Mouse (Mus musculus) embryonic facial prominence, embryonic 14.5 days (tissue): ENCODE results near the gene Asap3. TPM values are rescaled to one million over a fixed set of nuclear protein-coding genes. Genes with fewer than 3 reads are reported as not detected.

Source experiments
- ATAC-seq: fragments of 200-750 bp; cut with Nextera tagmentation; 2 replicates; pipeline ENCODE4 v1.8.0; 2017; ENCODE audit warnings: low read depth, moderate number of reproducible peaks, moderate TSS enrichment
- DNase-seq: peaks from one replicate; pipeline ENCODE4 v3.0.0-alpha.2; 2015; ENCODE audit warnings: low spot score
- H3K27ac ChIP-seq: fragments of 300-500 bp; sonication (generic); replicated peaks from 2 replicates; pipeline ENCODE4 v1.5.1; 2014; ENCODE audit warnings: low read depth, mild to moderate bottlenecking, low read length, moderate library complexity
- H3K27me3 ChIP-seq: fragments of 300-500 bp; sonication (generic); replicated peaks from 2 replicates; pipeline ENCODE4 v1.6.1; 2014; ENCODE audit warnings: low read length; ENCODE audit not compliant: control insufficient read depth, insufficient read depth
- H3K36me3 ChIP-seq: fragments of 300-500 bp; sonication (generic); 2 replicates; pipeline ENCODE4 v1.6.1; 2014; ENCODE audit warnings: low read length, mixed read lengths; ENCODE audit not compliant: control insufficient read depth, insufficient read depth
- H3K4me1 ChIP-seq: fragments of 300-500 bp; sonication (generic); 2 replicates; pipeline ENCODE4 v1.6.1; 2014; ENCODE audit warnings: antibody characterized with exemption, low read length; ENCODE audit not compliant: control insufficient read depth, insufficient read depth
- H3K4me2 ChIP-seq: fragments of 300-500 bp; sonication (generic); 2 replicates; pipeline ENCODE4 v1.6.1; 2014; ENCODE audit warnings: low read depth, mild to moderate bottlenecking, low read length, moderate library complexity, mixed read lengths
- H3K4me3 ChIP-seq: fragments of 300-500 bp; sonication (generic); 2 replicates; pipeline ENCODE4 v1.5.1; 2014; ENCODE audit warnings: low read depth, mild to moderate bottlenecking, low read length
- H3K9ac ChIP-seq: fragments of 300-500 bp; sonication (generic); 2 replicates; pipeline ENCODE4 v1.6.1; 2014; ENCODE audit warnings: low read depth, mild to moderate bottlenecking, low read length, moderate library complexity, mixed read lengths
- H3K9me3 ChIP-seq: fragments of 300-500 bp; sonication (generic); 2 replicates; pipeline ENCODE4 v1.6.1; 2016; ENCODE audit warnings: low read length; ENCODE audit not compliant: control insufficient read depth
- WGBS: fragments of 180-500 bp; shearing (Covaris S2); extraction: QIAGEN DNeasy Blood & Tissue Kit; methylation state at CpG from one replicate; pipeline ENCODE4 v1.1.7; 2014; 5-methylcytosine and 5-hydroxymethylcytosine counted together
- polyA plus RNA-seq: library from polyadenylated mRNA; unstranded; fragments of >200 nt; fragmentation: Nextera tagmentation; extraction: Ambion mirVana; gene quantifications from 2 replicates; pipeline ENCODE4 v1.2.1, GENCODE M21; 2014

Asap3 gene
- polyA plus RNA-seq, 1 experiment from 2014 or later, result 8.1 TPM

DNA sequence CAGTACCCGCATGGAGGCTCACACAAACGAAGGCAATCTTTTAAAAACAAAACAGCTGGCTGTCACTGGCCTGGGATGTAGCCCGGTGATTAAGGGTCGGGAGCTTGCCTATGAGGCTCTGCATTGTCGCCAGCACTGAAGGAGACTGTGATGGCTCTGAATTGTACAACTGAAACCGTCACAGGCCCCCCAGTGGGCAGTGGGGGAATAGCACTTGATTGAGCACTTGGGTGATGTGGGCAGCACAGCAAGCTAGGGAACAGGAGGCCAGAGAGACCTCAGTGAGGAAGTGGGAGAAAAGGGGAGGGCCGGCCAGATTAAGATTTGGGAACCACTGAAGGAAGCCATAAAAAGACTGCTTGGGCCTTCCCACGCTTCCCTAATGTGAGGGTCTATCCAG is 33.5 kb downstream of the Asap3 start:
- peaks cover 13% of the 10 kb centered on the region for H3K27me3 ChIP-seq
- DNase-seq, result peak; percentile 59

DNA sequence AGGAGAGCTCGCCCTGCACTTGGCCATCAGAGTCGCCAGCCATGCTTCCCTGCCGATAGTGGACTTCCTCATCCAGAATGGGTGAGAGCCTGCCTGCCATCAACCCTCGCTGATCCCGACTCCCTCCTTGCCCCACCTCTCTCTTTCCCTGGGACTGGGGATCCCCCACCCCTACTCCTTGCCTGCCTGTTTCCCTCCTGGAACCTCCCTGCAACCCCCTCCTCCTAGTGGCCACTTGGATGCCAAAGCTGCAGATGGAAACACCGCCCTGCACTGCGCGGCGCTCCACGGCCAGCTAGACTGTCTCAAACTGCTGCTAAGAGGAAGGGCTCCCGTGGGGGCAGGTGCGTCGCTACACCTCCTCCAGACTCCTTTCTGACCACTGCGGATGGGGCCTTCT is 34.0 kb downstream of the Asap3 start:
- no peak overlapping the region for H3K27ac ChIP-seq
- no peak overlapping the region for H3K4me3 ChIP-seq
- H3K4me1 ChIP-seq, result no peaks in the 10 kb centered on the region
- no peak overlapping the region for H3K4me2 ChIP-seq
- no peaks in the 10 kb centered on the region for H3K9me3 ChIP-seq
- peaks cover 14% of the 10 kb centered on the region for H3K27me3 ChIP-seq
- WGBS, result 53% methylated on average over 11 of the region's 14 CpGs
- ATAC-seq (no peak), DNase-seq (no peak)
- H3K36me3 ChIP-seq, result peaks cover 63% of the 10 kb centered on the region
- H3K9ac ChIP-seq, result no peak overlapping the region

More for the DNA sequence above, 33.5 kb downstream of the Asap3 start:
- Histone ChIP-seq H3K27ac (no peak overlapping the region), H3K9me3 (no peaks in the 10 kb centered on the region), H3K36me3 (peaks cover 65% of the 10 kb centered on the region), H3K9ac (no peak overlapping the region), H3K4me3 (no peak overlapping the region), H3K4me1 (no peaks in the 10 kb centered on the region), H3K4me2 (no peak overlapping the region)
- 19% methylated on average over 8 of the region's 8 CpGs for WGBS
- peak; percentile 70 for ATAC-seq

DNA sequence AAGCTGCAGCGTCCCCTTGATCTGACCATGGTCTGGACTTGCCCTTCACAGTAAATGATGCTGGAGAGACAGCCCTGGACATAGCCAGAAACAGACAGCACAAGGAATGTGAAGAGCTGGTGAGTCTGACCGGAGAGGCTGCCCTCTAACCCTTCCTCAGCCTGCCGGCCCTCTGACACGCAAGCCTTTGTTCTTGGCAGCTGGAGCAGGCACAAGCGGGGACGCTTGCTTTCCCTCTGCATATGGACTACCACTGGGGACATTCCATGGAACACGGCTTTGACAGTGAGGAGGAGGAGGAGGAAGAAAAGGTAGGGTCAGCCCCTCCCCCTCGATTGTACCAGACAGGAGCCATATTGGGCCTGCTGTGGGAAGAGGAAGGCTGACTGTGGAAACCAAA is 34.8 kb downstream of the Asap3 start:
- Histone ChIP-seq H3K36me3 (peaks cover 59% of the 10 kb centered on the region), H3K9ac (no peak overlapping the region), H3K9me3 (no peaks in the 10 kb centered on the region), H3K4me3 (no peak overlapping the region), H3K27ac (no peak overlapping the region), H3K4me2 (no peak overlapping the region), H3K27me3 (peaks cover 22% of the 10 kb centered on the region), H3K4me1 (no peaks in the 10 kb centered on the region)
- 37% methylated on average over 7 of the region's 8 CpGs for WGBS
- ATAC-seq, result no peak
- DNase-seq, result no peak

DNA sequence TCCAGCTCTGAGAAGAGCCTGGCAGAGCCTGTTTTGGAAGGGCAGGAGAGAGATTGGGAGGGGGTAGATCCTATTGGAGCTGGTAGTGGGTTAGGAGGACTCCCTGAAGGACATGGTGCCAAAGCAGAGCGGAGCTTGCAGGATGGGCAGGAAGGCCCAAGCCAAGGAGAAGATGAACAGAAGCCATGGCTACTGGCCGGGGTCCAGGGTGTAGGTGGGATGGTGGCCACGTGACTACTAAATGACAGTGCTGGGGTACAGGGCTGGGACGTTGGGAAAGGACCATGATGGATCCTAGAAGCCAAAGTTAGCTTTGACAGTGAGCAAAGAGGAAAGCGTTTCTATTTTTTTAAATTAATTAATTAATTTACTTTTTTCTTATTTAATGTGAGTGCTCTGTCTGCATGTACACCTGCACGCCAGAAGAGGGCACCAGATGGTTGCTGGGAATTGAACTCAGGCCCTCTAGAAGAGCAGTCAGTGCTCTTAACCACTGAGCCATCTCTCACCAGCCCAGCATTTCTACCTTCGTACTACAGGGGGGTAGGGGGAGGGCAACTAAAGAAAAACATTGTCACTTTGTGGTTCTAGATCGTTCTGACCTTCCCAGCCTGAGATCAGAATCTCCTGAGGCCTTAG is 36.0 kb downstream of the Asap3 start:
- peaks cover 35% of the 10 kb centered on the region for H3K27me3 ChIP-seq
- WGBS, result 49% methylated on average over 8 of the region's 8 CpGs
- peaks cover 8% of the 10 kb centered on the region for H3K4me1 ChIP-seq
- H3K9me3 ChIP-seq, result no peaks in the 10 kb centered on the region
- H3K4me2 ChIP-seq, result no peak overlapping the region
- no peak overlapping the region for H3K4me3 ChIP-seq
- ATAC-seq (no peak), DNase-seq (no peak)
- H3K9ac ChIP-seq, result no peak overlapping the region
- no peak overlapping the region for H3K27ac ChIP-seq
- peaks cover 48% of the 10 kb centered on the region for H3K36me3 ChIP-seq

DNA sequence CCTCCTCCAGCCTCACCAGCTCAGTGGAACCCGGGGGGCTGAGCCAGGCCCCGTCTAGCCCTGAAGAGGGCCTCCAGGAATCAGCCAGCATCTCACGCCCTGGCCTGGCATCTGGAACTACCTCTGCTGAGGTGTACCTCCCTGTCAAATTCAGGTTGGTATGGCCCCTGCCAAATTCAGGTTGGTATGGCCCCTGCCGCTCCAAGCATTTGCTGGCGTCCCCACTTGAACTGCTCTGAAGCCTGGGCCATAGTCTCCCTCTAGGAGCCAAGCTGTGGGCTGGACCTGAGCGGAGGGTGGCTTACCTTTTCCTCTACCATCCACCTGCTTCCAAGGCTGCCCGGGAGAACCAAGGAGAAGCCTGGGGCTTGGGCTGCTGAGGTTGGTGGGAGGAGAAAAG is 36.6 kb downstream of the Asap3 start:
- no peak for ATAC-seq
- WGBS, result 81% methylated on average over 7 of the region's 7 CpGs
- Histone ChIP-seq H3K9me3 (no peaks in the 10 kb centered on the region), H3K27ac (no peak overlapping the region), H3K4me1 (peaks cover 14% of the 10 kb centered on the region), H3K4me3 (no peak overlapping the region), H3K27me3 (peaks cover 37% of the 10 kb centered on the region), H3K9ac (no peak overlapping the region), H3K36me3 (peaks cover 48% of the 10 kb centered on the region), H3K4me2 (no peak overlapping the region)
- no peak for DNase-seq

DNA sequence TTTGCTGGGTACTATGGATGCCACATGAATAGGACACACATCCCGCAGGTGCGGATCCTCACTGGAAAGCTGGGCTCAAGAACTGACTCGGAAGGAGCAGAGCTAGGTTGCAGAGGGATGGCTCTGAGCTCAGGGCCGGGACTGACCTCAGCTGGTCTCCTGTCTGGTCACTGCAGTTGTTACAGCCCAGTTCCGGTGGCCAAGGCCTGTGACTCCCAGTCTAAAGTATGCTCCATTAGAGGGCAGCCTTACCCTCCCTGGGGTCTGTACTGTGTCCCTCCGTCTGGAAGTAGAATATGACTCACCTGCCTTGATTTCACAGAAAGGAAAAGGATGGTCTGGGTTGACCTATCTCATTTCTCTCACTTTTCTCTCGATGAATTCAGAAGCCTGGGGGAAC is 38.0 kb downstream of the Asap3 start:
- H3K36me3 ChIP-seq, result peaks cover 41% of the 10 kb centered on the region
- DNase-seq, result no peak

DNA sequence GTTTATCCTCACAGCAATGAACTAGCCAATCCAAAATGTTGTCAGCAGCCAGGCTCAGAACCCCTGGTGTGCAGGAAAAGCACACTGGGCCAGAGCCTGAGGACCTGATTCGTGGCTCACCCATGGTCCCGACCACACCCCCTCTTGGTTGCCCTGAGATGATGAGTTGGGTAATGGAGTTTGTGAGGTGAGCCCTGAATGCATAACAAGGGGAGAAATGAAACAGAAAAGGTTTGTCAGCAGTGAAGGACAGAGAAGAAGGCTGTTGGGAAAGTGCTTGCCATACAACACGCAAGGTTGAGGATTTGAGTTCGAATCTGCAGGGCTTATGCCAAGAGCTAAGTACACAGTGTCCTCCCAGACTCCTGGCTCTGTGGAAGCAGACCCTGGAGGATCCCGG is 39.5 kb downstream of the Asap3 start:
- Histone ChIP-seq H3K4me2 (no peak overlapping the region), H3K27me3 (peaks cover 56% of the 10 kb centered on the region), H3K9ac (no peak overlapping the region), H3K4me1 (peaks cover 33% of the 10 kb centered on the region), H3K9me3 (no peaks in the 10 kb centered on the region), H3K36me3 (peaks cover 34% of the 10 kb centered on the region), H3K27ac (no peak overlapping the region), H3K4me3 (no peak overlapping the region)
- ATAC-seq, result no peak
- 38% methylated on average over 5 of the region's 5 CpGs for WGBS
- no peak for DNase-seq

More for the DNA sequence above, 38.0 kb downstream of the Asap3 start:
- H3K4me1 ChIP-seq, result peaks cover 28% of the 10 kb centered on the region
- H3K27ac ChIP-seq, result no peak overlapping the region
- H3K9ac ChIP-seq, result no peak overlapping the region
- no peak overlapping the region for H3K4me3 ChIP-seq
- H3K27me3 ChIP-seq, result peaks cover 42% of the 10 kb centered on the region
- no peak overlapping the region for H3K4me2 ChIP-seq
- no peaks in the 10 kb centered on the region for H3K9me3 ChIP-seq
- no peak for ATAC-seq
- 66% methylated on average over 7 of the region's 7 CpGs for WGBS

DNA sequence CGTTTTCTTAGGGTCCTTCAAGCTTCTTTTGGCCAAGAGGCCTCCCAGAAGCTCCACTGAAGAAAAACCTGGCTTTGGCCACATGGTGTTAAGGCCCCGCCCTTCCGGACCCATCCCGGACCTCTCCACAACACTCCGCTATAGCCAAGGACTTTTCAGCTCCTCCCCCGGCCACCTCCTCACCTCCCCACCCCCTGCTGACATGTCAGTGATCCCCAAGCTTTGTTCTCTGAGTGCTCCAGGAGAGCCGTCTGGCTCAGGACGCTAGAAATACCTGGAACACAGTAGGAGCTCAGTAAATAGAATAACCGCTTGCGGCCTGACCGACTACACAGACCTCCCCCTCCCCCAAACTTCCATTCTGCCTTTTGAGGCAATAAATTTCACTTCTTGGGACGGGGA is 40.4 kb downstream of the Asap3 start:
- Histone ChIP-seq H3K9ac (0 out of 2 replicates have a peak overlapping the region, but pooled peaks have one; percentile 8), H3K27me3 (peaks cover 57% of the 10 kb centered on the region), H3K4me2 (peak overlapping the region; percentile 99), H3K9me3 (no peaks in the 10 kb centered on the region), H3K27ac (no peak overlapping the region), H3K4me3 (peak overlapping the region; percentile 55; the same call in 1 of the 2 replicates), H3K4me1 (peaks cover 33% of the 10 kb centered on the region), H3K36me3 (peaks cover 26% of the 10 kb centered on the region)
- 3% methylated on average over 12 of the region's 12 CpGs for WGBS
- ATAC-seq, result peak; percentile 13; the same call in 1 of the 2 replicates
- DNase-seq, result no peak

DNA sequence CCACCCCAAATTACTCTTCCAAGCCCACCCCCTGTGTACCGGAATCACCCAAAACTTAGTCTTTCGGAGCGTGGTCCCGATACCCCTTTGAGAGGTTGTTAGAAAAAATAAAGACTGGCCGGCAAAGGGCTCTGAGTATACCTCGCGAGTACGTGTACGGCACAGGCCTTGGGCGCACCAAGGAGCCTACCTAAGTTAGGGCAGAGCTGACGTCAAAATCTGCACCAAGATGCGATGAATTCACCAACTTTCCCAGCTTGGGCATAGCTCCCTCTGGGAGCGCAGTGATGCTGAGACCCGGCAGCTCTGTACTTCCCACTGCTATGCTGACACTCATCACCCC is 41.2 kb downstream of the Asap3 start:
- Histone ChIP-seq H3K9ac (peak overlapping the region; percentile 62; the same call in 1 of the 2 replicates), H3K4me2 (peak overlapping the region; percentile 99), H3K4me3 (peak overlapping the region; percentile 55), H3K4me1 (peaks cover 33% of the 10 kb centered on the region), H3K9me3 (no peaks in the 10 kb centered on the region), H3K27me3 (peaks cover 63% of the 10 kb centered on the region), H3K36me3 (peaks cover 23% of the 10 kb centered on the region), H3K27ac (no peak overlapping the region)
- ATAC-seq (peak; percentile 4; the same call in 1 of the 2 replicates), DNase-seq (no peak)
- WGBS, result 2% methylated on average over 14 of the region's 14 CpGs
